Mouse (Mus musculus) heart, embryonic 14.5 days (tissue): ENCODE data around the gene Sertad2. TPM values are rescaled to one million over a fixed set of nuclear protein-coding genes. Genes with fewer than 3 reads are reported as not detected.

Experiments used
- ATAC-seq: fragments of 200-750 bp; cut with Nextera tagmentation; 2 replicates; pipeline ENCODE4 v1.8.0; 2017; ENCODE audit warnings: low read depth, moderate TSS enrichment; ENCODE audit not compliant: insufficient number of reproducible peaks, insufficient read depth, low FRiP score
- H3K27ac ChIP-seq, 2 experiments: fragments of 200-500 bp in 1 of 2; fragments of 300-500 bp in 1 of 2; sonication (generic) in 1 of 2; replicated peaks in 1 of 2; 2 replicates each; pipeline ENCODE4 v1.5.1; 2012 to 2014; ENCODE audit warnings: low read depth in 2 of 2, low read length in 2 of 2, control low read depth in 1 of 2, mild to moderate bottlenecking in 1 of 2, mixed read lengths in 1 of 2; ENCODE audit not compliant: control insufficient read depth in 1 of 2, insufficient read depth in 1 of 2
- H3K27me3 ChIP-seq: fragments of 300-500 bp; sonication (generic); 2 replicates; pipeline ENCODE4 v1.6.1; 2014; ENCODE audit warnings: mild to moderate bottlenecking, low read length, control low read depth; ENCODE audit not compliant: control insufficient read depth, insufficient read depth
- H3K36me3 ChIP-seq: fragments of 300-500 bp; sonication (generic); 2 replicates; pipeline ENCODE4 v1.6.1; 2014; ENCODE audit warnings: mild to moderate bottlenecking, control low read depth, low read length, mixed read lengths; ENCODE audit not compliant: control insufficient read depth, insufficient read depth
- H3K4me1 ChIP-seq, 2 experiments: fragments of 200-500 bp in 1 of 2; fragments of 300-500 bp in 1 of 2; sonication (generic) in 1 of 2; 2 replicates each; pipeline ENCODE4 v1.6.1; 2012 to 2014; ENCODE audit warnings: low read length in 2 of 2, control low read depth in 1 of 2, mixed read lengths in 1 of 2; ENCODE audit not compliant: control insufficient read depth in 2 of 2, insufficient read depth in 2 of 2
- H3K4me2 ChIP-seq: fragments of 300-500 bp; sonication (generic); 2 replicates; pipeline ENCODE4 v1.6.1; 2014; ENCODE audit warnings: mild to moderate bottlenecking, low read length
- H3K4me3 ChIP-seq, 2 experiments: fragments of 200-500 bp in 1 of 2; fragments of 300-500 bp in 1 of 2; sonication (generic) in 1 of 2; 2 replicates each; pipeline ENCODE4 v1.5.1; 2012 to 2014; ENCODE audit warnings: low read length in 2 of 2, mild to moderate bottlenecking in 2 of 2, control low read depth in 1 of 2, low read depth in 1 of 2, moderate library complexity in 1 of 2; ENCODE audit not compliant: control insufficient read depth in 1 of 2, insufficient read depth in 1 of 2
- H3K9ac ChIP-seq: fragments of 300-500 bp; sonication (generic); 2 replicates; pipeline ENCODE4 v1.6.1; 2014; ENCODE audit warnings: mild to moderate bottlenecking, low read length
- H3K9me3 ChIP-seq: fragments of 300-500 bp; sonication (generic); 2 replicates; pipeline ENCODE4 v1.6.1; 2016; ENCODE audit warnings: low read length, control low read depth; ENCODE audit not compliant: control insufficient read depth
- WGBS: fragments of 180-500 bp; shearing (Covaris S2); extraction: QIAGEN DNeasy Blood & Tissue Kit; methylation state at CpG from one replicate; pipeline ENCODE4 v1.1.7; 2014; 5-methylcytosine and 5-hydroxymethylcytosine counted together
- polyA plus RNA-seq: library from polyadenylated mRNA; unstranded; fragments of >200 nt; fragmentation: Nextera tagmentation; extraction: Ambion mirVana; gene quantifications from 2 replicates; pipeline ENCODE4 v1.2.1, GENCODE M21; 2014

Gene Sertad2
- polyA plus RNA-seq = 33.5 and 36.9 TPM in 2 replicates

- Histone ChIP-seq H3K4me2 (peak within 1 kb of the TSS; percentile 87), H3K9ac (peak within 1 kb of the TSS; percentile 89), H3K27me3 (no peaks in the 10 kb centered on the region), H3K4me3 (peak within 1 kb of the TSS; percentile 78 to 88), H3K4me1 (peaks cover 0 to 12% of the 10 kb centered on the region in 2 experiments; a peak in 2 of 4 replicates), H3K9me3 (no peaks in the 10 kb centered on the region), H3K27ac (peak within 1 kb of the TSS; percentile 90 to 96), H3K36me3 (no peaks in the 10 kb centered on the region)
- WGBS = under 1% methylated on average over 57 of the region's 62 CpGs
- peak; percentile 99 for ATAC-seq
These were observed at the start of gene Sertad2 for GRCm38 (mm10) chr11:20542739-20543452. Gene Sertad2 (plus strand): TSS chr11:20543253.

- Histone ChIP-seq H3K4me1 (no peaks in the 10 kb centered on the region), H3K9me3 (no peaks in the 10 kb centered on the region), H3K4me3 (no peak overlapping the region), H3K36me3 (no peaks in the 10 kb centered on the region), H3K9ac (no peak overlapping the region), H3K27me3 (no peaks in the 10 kb centered on the region), H3K4me2 (no peak overlapping the region), H3K27ac (no peak overlapping the region)
- WGBS = 73% methylated on average over 6 of the region's 6 CpGs
- no peak for ATAC-seq
These were observed 49.0 kb upstream of the Sertad2 start for GRCm38 (mm10) chr11:20493922-20494626.

- no peaks in the 10 kb centered on the region for H3K27me3 ChIP-seq
- H3K9me3 ChIP-seq = no peaks in the 10 kb centered on the region
- H3K9ac ChIP-seq = no peak overlapping the region
- no peak for ATAC-seq
- no peaks in the 10 kb centered on the region for H3K4me1 ChIP-seq
- WGBS = 34% methylated on average over 3 of the region's 3 CpGs
- no peak overlapping the region for H3K4me2 ChIP-seq
- H3K27ac ChIP-seq = no peak overlapping the region
- H3K4me3 ChIP-seq = no peak overlapping the region
- H3K36me3 ChIP-seq = no peaks in the 10 kb centered on the region
These were observed 42.5 kb upstream of the Sertad2 start for GRCm38 (mm10) chr11:20500516-20500915.

GRCm38 (mm10) chr11:20501160-20501955 is 41.7 kb upstream of the Sertad2 start:
- 66% methylated on average over 5 of the region's 5 CpGs for WGBS
- no peak for ATAC-seq

GRCm38 (mm10) chr11:20513574-20513973 is 29.5 kb upstream of the Sertad2 start:
- 93% methylated on average over 6 of the region's 6 CpGs for WGBS
- Histone ChIP-seq H3K27ac (no peak overlapping the region), H3K4me1 (no peaks in the 10 kb centered on the region), H3K36me3 (no peaks in the 10 kb centered on the region), H3K9me3 (0 out of 2 replicates have a peak, but pooled peaks cover 3% of the 10 kb centered on the region), H3K27me3 (no peaks in the 10 kb centered on the region), H3K4me2 (no peak overlapping the region), H3K9ac (no peak overlapping the region), H3K4me3 (no peak overlapping the region)
- ATAC-seq = no peak

More at GRCm38 (mm10) chr11:20501160-20501955, 41.7 kb upstream of the Sertad2 start:
- H3K36me3 ChIP-seq = no peaks in the 10 kb centered on the region
- H3K4me2 ChIP-seq = no peak overlapping the region
- no peak overlapping the region for H3K9ac ChIP-seq
- H3K9me3 ChIP-seq = no peaks in the 10 kb centered on the region
- H3K27ac ChIP-seq = no peak overlapping the region
- no peaks in the 10 kb centered on the region for H3K27me3 ChIP-seq
- H3K4me1 ChIP-seq = no peaks in the 10 kb centered on the region
- H3K4me3 ChIP-seq = no peak overlapping the region

GRCm38 (mm10) chr11:20514757-20515156 is 28.3 kb upstream of the Sertad2 start:
- H3K36me3 ChIP-seq = no peaks in the 10 kb centered on the region
- H3K4me1 ChIP-seq = no peaks in the 10 kb centered on the region
- no peak overlapping the region for H3K4me3 ChIP-seq
- H3K27ac ChIP-seq = no peak overlapping the region
- H3K9me3 ChIP-seq = 0 out of 2 replicates have a peak, but pooled peaks cover 3% of the 10 kb centered on the region
- no peak overlapping the region for H3K9ac ChIP-seq
- no peak for ATAC-seq
- no peaks in the 10 kb centered on the region for H3K27me3 ChIP-seq
- 67% methylated on average over 4 of the region's 4 CpGs for WGBS
- H3K4me2 ChIP-seq = no peak overlapping the region

- 95% methylated on average over 2 of the region's 2 CpGs for WGBS
- Histone ChIP-seq H3K27ac (no peak overlapping the region), H3K36me3 (no peaks in the 10 kb centered on the region), H3K4me2 (no peak overlapping the region), H3K4me1 (no peaks in the 10 kb centered on the region), H3K27me3 (no peaks in the 10 kb centered on the region), H3K9me3 (no peaks in the 10 kb centered on the region), H3K9ac (no peak overlapping the region), H3K4me3 (no peak overlapping the region)
- ATAC-seq = no peak
These were observed 21.7 kb upstream of the Sertad2 start for GRCm38 (mm10) chr11:20521321-20521720.
